Mouse (Mus musculus) urinary bladder, postnatal 10 days (tissue): ENCODE measurements around the gene Zfp414.

ENCODE experiments used
- DNase-seq: peaks from one replicate; pipeline ENCODE4 v3.0.0; 2022; ENCODE audit warnings: low spot score

The Zfp414 gene

GRCm38 (mm10) chr17:33649781-33650475 lies 21.0 kb downstream of the Zfp414 start:
- no peak for DNase-seq

- no peak for DNase-seq
Measured at GRCm38 (mm10) chr17:33666813-33667212, 37.9 kb downstream of the Zfp414 start.

GRCm38 (mm10) chr17:33669681-33670080 lies 40.8 kb downstream of the Zfp414 start:
- no peak for DNase-seq

GRCm38 (mm10) chr17:33673837-33674236 lies 44.9 kb downstream of the Zfp414 start:
- no peak for DNase-seq

GRCm38 (mm10) chr17:33675452-33675851 lies 46.6 kb downstream of the Zfp414 start:
- DNase-seq = no peak

GRCm38 (mm10) chr17:33676086-33676485 lies 47.2 kb downstream of the Zfp414 start:
- DNase-seq = no peak

GRCm38 (mm10) chr17:33678771-33679170 lies 49.9 kb downstream of the Zfp414 start:
- DNase-seq = no peak
